Mouse (Mus musculus) ES-Bruce4 (cell line): ENCODE measurements around the gene Ttc7. TPM values are rescaled to one million over a fixed set of nuclear protein-coding genes. Genes with fewer than 3 reads are reported as not detected.

Experiments used
- H3K27ac ChIP-seq: 2 replicates; pipeline ENCODE4 v1.5.1; 2012; ENCODE audit warnings: low read length, inconsistent platforms; ENCODE audit not compliant: insufficient read depth
- H3K27me3 ChIP-seq: 2 replicates; pipeline ENCODE4 v1.6.1; 2012; ENCODE audit warnings: mild to moderate bottlenecking, low read length, inconsistent platforms; ENCODE audit not compliant: control insufficient read depth, poor library complexity, insufficient read depth, severe bottlenecking
- H3K36me3 ChIP-seq: 2 replicates; pipeline ENCODE4 v1.6.1; 2012; ENCODE audit warnings: inconsistent platforms, mild to moderate bottlenecking, low read length, moderate library complexity; ENCODE audit not compliant: control insufficient read depth, poor library complexity, insufficient read depth, severe bottlenecking
- H3K4me1 ChIP-seq: one replicate; pipeline ENCODE4 v1.8.1; 2011; ENCODE audit warnings: low read length; ENCODE audit not compliant: control insufficient read depth, insufficient read depth
- H3K4me3 ChIP-seq: 2 replicates; pipeline ENCODE4 v1.5.1; 2011; ENCODE audit warnings: low read depth, mild to moderate bottlenecking, low read length
- H3K9ac ChIP-seq: 2 replicates; pipeline ENCODE4 v1.6.1; 2012; ENCODE audit warnings: low read depth, mild to moderate bottlenecking, inconsistent platforms; ENCODE audit not compliant: poor library complexity, severe bottlenecking
- H3K9me3 ChIP-seq: replicated peaks from 2 replicates; pipeline ENCODE4 v1.6.1; 2012; ENCODE audit warnings: mild to moderate bottlenecking, low read length, inconsistent platforms; ENCODE audit not compliant: control insufficient read depth, poor library complexity, insufficient read depth, severe bottlenecking
- CTCF ChIP-seq: IDR thresholded peaks from one replicate; pipeline ENCODE4 v1.8.1; 2011; ENCODE audit warnings: low read depth, low read length
- EP300 ChIP-seq: IDR thresholded peaks from 2 replicates; pipeline ENCODE4 v1.6.1; 2011; ENCODE audit warnings: low read depth, low read length; ENCODE audit not compliant: insufficient read depth
- POLR2A ChIP-seq: IDR thresholded peaks from one replicate; pipeline ENCODE4 v1.8.1; 2011; ENCODE audit warnings: low read length; ENCODE audit not compliant: insufficient read depth
- polyA plus RNA-seq: library from polyadenylated mRNA; stranded (reverse); fragments of >200 nt; gene quantifications from 2 replicates; pipeline ENCODE4 v1.2.4, GENCODE M21; 2011; ENCODE audit warnings: low read depth; ENCODE audit not compliant: missing spikeins, insufficient read depth, insufficient read length

The Ttc7 gene
- polyA plus RNA-seq, 1 experiment, result 10.7 TPM

- no peaks in the 10 kb centered on the region for H3K9me3 ChIP-seq
- no peaks in the 10 kb centered on the region for H3K36me3 ChIP-seq
- H3K4me3 ChIP-seq, result no peak overlapping the region
- H3K27ac ChIP-seq, result no peak overlapping the region
- H3K27me3 ChIP-seq, result no peaks in the 10 kb centered on the region
- H3K4me1 ChIP-seq, result peaks cover 2% of the 10 kb centered on the region
- TF ChIP-seq POLR2A (no peak), CTCF (no peak), EP300 (no peak)
- no peak overlapping the region for H3K9ac ChIP-seq
Observed at GRCm38 (mm10) chr17:87418082-87418481, 135.4 kb downstream of the Ttc7 start.

- Histone ChIP-seq H3K27ac (no peak within 1 kb of the TSS), H3K9me3 (no peaks in the 10 kb centered on the region), H3K27me3 (no peaks in the 10 kb centered on the region), H3K4me1 (peaks cover 1% of the 10 kb centered on the region), H3K9ac (no peak within 1 kb of the TSS), H3K36me3 (peaks cover 7% of the 10 kb centered on the region), H3K4me3 (peak within 1 kb of the TSS; percentile 1; the same call in 1 of the 2 replicates)
- TF ChIP-seq CTCF (peak; percentile 4), POLR2A (no peak)
Observed at GRCm38 (mm10) chr17:87427511-87427910, 144.8 kb downstream of the Ttc7 start, which contains the start of gene Stpg4. Gene Stpg4, minus strand, starts transcription at chr17:87427741.

- no peak overlapping the region for H3K4me3 ChIP-seq
- TF ChIP-seq EP300 (no peak), POLR2A (no peak), CTCF (no peak)
- peaks cover 1% of the 10 kb centered on the region for H3K4me1 ChIP-seq
- no peak overlapping the region for H3K9ac ChIP-seq
- H3K36me3 ChIP-seq, result peaks cover 25% of the 10 kb centered on the region
- no peak overlapping the region for H3K27ac ChIP-seq
- H3K9me3 ChIP-seq, result no peaks in the 10 kb centered on the region
- H3K27me3 ChIP-seq, result no peaks in the 10 kb centered on the region
Observed at GRCm38 (mm10) chr17:87429431-87429830, 146.7 kb downstream of the Ttc7 start.

Other genes starting within 250 kb of the Ttc7 start
- gene Socs5, start 175.2 kb upstream of the Ttc7 start, polyA plus RNA-seq, result 11.2 and 11.5 TPM in 2 replicates
- gene Mcfd2, start 17.0 kb upstream of the Ttc7 start, polyA plus RNA-seq, result 34.1 and 35.2 TPM in 2 replicates
- not detected in 2 replicates for gene Stpg4, start 144.9 kb downstream of the Ttc7 start, polyA plus RNA-seq
- 1,141 and 1,173 TPM in 2 replicates for gene Calm2, start 164.0 kb downstream of the Ttc7 start, polyA plus RNA-seq